Mouse (Mus musculus): ENCODE results near the gene Cpsf4l. TPM values are rescaled to one million over a fixed set of nuclear protein-coding genes. Genes with fewer than 3 reads are reported as not detected.

Gene Cpsf4l
- total RNA-seq, 1 experiment = 19.6 TPM

- in situ Hi-C loops (cut with MboI; ENCODE audit: low sequenced_read_pairs in 2 of 2, unreplicated experiment in 2 of 2) = no loop called here
- no peak for TF ChIP-seq MAFK (IDR thresholded peaks at IDR 0.05; ENCODE audit: insufficient read depth, low read depth, low read length)
- no peak for TF ChIP-seq HCFC1 (IDR thresholded peaks at IDR 0.05; ENCODE audit: borderline replicate concordance, insufficient read depth, low read length)
- no peak for TF ChIP-seq ZNF384 (IDR thresholded peaks at IDR 0.05; ENCODE audit: low read depth, low read length)
- no peak for TF ChIP-seq ZC3H11A (IDR thresholded peaks at IDR 0.05; ENCODE audit: borderline replicate concordance, low read depth, low read length)
- no peak for TF ChIP-seq CHD2 (IDR thresholded peaks at IDR 0.05; ENCODE audit: low read depth, low read length)
- Histone ChIP-seq H3K9ac (ENCODE audit: insufficient read depth, low read depth, low read length, poor library complexity, severe bottlenecking) (no peak overlapping the region), H3K4me1 (ENCODE audit: control insufficient read depth in 2 of 2, insufficient read depth in 2 of 2, low read length in 2 of 2, poor library complexity in 1 of 2) (peaks cover 2 to 4% of the 10 kb centered on the region in 2 experiments; a peak in 1 of 4 replicates), H3K9me3 (ENCODE audit: control insufficient read depth, insufficient read depth, low read depth, low read length) (no peaks in the 10 kb centered on the region), H3K27ac (ENCODE audit: insufficient read depth, low read depth, low read length, poor library complexity, severe bottlenecking) (no peak overlapping the region), H3K36me3 (ENCODE audit: control insufficient read depth, insufficient read depth, low read length, poor library complexity, severe bottlenecking) (peaks cover 14% of the 10 kb centered on the region), H3K4me3 (ENCODE audit: insufficient read depth in 1 of 2, low read depth in 1 of 2, low read length in 2 of 2, poor library complexity in 1 of 2, severe bottlenecking in 1 of 2) (peak overlapping the region; percentile 13 to 43; a peak in 3 of 4 replicates)
- no peak for DNase-seq (ENCODE audit: low read depth, low spot score)
Observed at GRCm38 (mm10) chr11:113722405-113723090, 12.7 kb upstream of the Cpsf4l start.

GRCm38 (mm10) chr11:113717767-113718424 is 8.1 kb upstream of the Cpsf4l start:
- no peaks in the 10 kb centered on the region for H3K36me3 ChIP-seq (ENCODE audit: control insufficient read depth, insufficient read depth, low read length, poor library complexity, severe bottlenecking)
- H3K27ac ChIP-seq (ENCODE audit: insufficient read depth, low read depth, low read length, poor library complexity, severe bottlenecking) = no peak overlapping the region
- no peaks in the 10 kb centered on the region for H3K9me3 ChIP-seq (ENCODE audit: control insufficient read depth, insufficient read depth, low read depth, low read length)
- in situ Hi-C loops (cut with MboI; ENCODE audit: low sequenced_read_pairs in 2 of 2, unreplicated experiment in 2 of 2) = no loop called here
- DNase-seq (ENCODE audit: low read depth, low spot score) = no peak
- peaks cover 2 to 10% of the 10 kb centered on the region in 2 experiments; a peak in 1 of 4 replicates for H3K4me1 ChIP-seq (ENCODE audit: control insufficient read depth in 2 of 2, insufficient read depth in 2 of 2, low read length in 2 of 2, poor library complexity in 1 of 2)
- H3K9ac ChIP-seq (ENCODE audit: insufficient read depth, low read depth, low read length, poor library complexity, severe bottlenecking) = no peak overlapping the region
- TF ChIP-seq MAFK (IDR thresholded peaks at IDR 0.05; ENCODE audit: insufficient read depth, low read depth, low read length) (no peak), ZC3H11A (IDR thresholded peaks at IDR 0.05; ENCODE audit: borderline replicate concordance, low read depth, low read length) (no peak), HCFC1 (IDR thresholded peaks at IDR 0.05; ENCODE audit: borderline replicate concordance, insufficient read depth, low read length) (no peak), ZNF384 (IDR thresholded peaks at IDR 0.05; ENCODE audit: low read depth, low read length) (no peak), CHD2 (IDR thresholded peaks at IDR 0.05; ENCODE audit: low read depth, low read length) (no peak)
- no peak overlapping the region for H3K4me3 ChIP-seq (ENCODE audit: insufficient read depth in 1 of 2, low read depth in 1 of 2, low read length in 2 of 2, poor library complexity in 1 of 2, severe bottlenecking in 1 of 2)

- Histone ChIP-seq H3K9ac (ENCODE audit: insufficient read depth, low read depth, low read length, poor library complexity, severe bottlenecking) (no peak overlapping the region), H3K9me3 (ENCODE audit: control insufficient read depth, insufficient read depth, low read depth, low read length) (no peaks in the 10 kb centered on the region), H3K4me1 (ENCODE audit: control insufficient read depth in 2 of 2, insufficient read depth in 2 of 2, low read length in 2 of 2, poor library complexity in 1 of 2) (peaks cover 3 to 16% of the 10 kb centered on the region in 2 experiments; a peak in 3 of 4 replicates), H3K4me3 (ENCODE audit: insufficient read depth in 1 of 2, low read depth in 1 of 2, low read length in 2 of 2, poor library complexity in 1 of 2, severe bottlenecking in 1 of 2) (no peak overlapping the region), H3K27ac (ENCODE audit: insufficient read depth, low read depth, low read length, poor library complexity, severe bottlenecking) (no peak overlapping the region), H3K36me3 (ENCODE audit: control insufficient read depth, insufficient read depth, low read length, poor library complexity, severe bottlenecking) (no peaks in the 10 kb centered on the region)
- in situ Hi-C loops (cut with MboI; ENCODE audit: low sequenced_read_pairs in 2 of 2, unreplicated experiment in 2 of 2) = no loop called here
- DNase-seq (ENCODE audit: low read depth, low spot score) = no peak
- no peak for TF ChIP-seq CHD2 (IDR thresholded peaks at IDR 0.05; ENCODE audit: low read depth, low read length)
- TF ChIP-seq ZNF384 (IDR thresholded peaks at IDR 0.05; ENCODE audit: low read depth, low read length) = no peak
- no peak for TF ChIP-seq ZC3H11A (IDR thresholded peaks at IDR 0.05; ENCODE audit: borderline replicate concordance, low read depth, low read length)
- no peak for TF ChIP-seq HCFC1 (IDR thresholded peaks at IDR 0.05; ENCODE audit: borderline replicate concordance, insufficient read depth, low read length)
- no peak for TF ChIP-seq MAFK (IDR thresholded peaks at IDR 0.05; ENCODE audit: insufficient read depth, low read depth, low read length)
Observed at GRCm38 (mm10) chr11:113716132-113716531, 6.3 kb upstream of the Cpsf4l start.

- Histone ChIP-seq H3K4me1 (ENCODE audit: control insufficient read depth in 2 of 2, insufficient read depth in 2 of 2, low read length in 2 of 2, poor library complexity in 1 of 2) (peaks cover 5 to 20% of the 10 kb centered on the region in 2 experiments; a peak in 3 of 4 replicates), H3K27ac (ENCODE audit: insufficient read depth, low read depth, low read length, poor library complexity, severe bottlenecking) (no peak overlapping the region), H3K9ac (ENCODE audit: insufficient read depth, low read depth, low read length, poor library complexity, severe bottlenecking) (no peak overlapping the region), H3K9me3 (ENCODE audit: control insufficient read depth, insufficient read depth, low read depth, low read length) (no peaks in the 10 kb centered on the region), H3K36me3 (ENCODE audit: control insufficient read depth, insufficient read depth, low read length, poor library complexity, severe bottlenecking) (no peaks in the 10 kb centered on the region), H3K4me3 (ENCODE audit: insufficient read depth in 1 of 2, low read depth in 1 of 2, low read length in 2 of 2, poor library complexity in 1 of 2, severe bottlenecking in 1 of 2) (no peak overlapping the region)
- TF ChIP-seq ZNF384 (IDR thresholded peaks at IDR 0.05; ENCODE audit: low read depth, low read length) = no peak
- TF ChIP-seq HCFC1 (IDR thresholded peaks at IDR 0.05; ENCODE audit: borderline replicate concordance, insufficient read depth, low read length) = no peak
- TF ChIP-seq CHD2 (IDR thresholded peaks at IDR 0.05; ENCODE audit: low read depth, low read length) = no peak
- no peak for TF ChIP-seq MAFK (IDR thresholded peaks at IDR 0.05; ENCODE audit: insufficient read depth, low read depth, low read length)
- no peak for TF ChIP-seq ZC3H11A (IDR thresholded peaks at IDR 0.05; ENCODE audit: borderline replicate concordance, low read depth, low read length)
- in situ Hi-C loops (cut with MboI; ENCODE audit: low sequenced_read_pairs in 2 of 2, unreplicated experiment in 2 of 2) = no loop called here
- DNase-seq (ENCODE audit: low read depth, low spot score) = no peak
Observed at GRCm38 (mm10) chr11:113715078-113715674, 5.4 kb upstream of the Cpsf4l start.
